Mouse (Mus musculus) midbrain, embryonic 10.5 days (tissue): ENCODE results near the gene Clasp2. TPM values are rescaled to one million over a fixed set of nuclear protein-coding genes. Genes with fewer than 3 reads are reported as not detected.
"Not testable (repeated sequence)": the region's sequence is repeated elsewhere in the genome, so short reads cannot be mapped to it uniquely, and the experiment has no call there.

Experiments used
- DNase-seq: peaks from one replicate; pipeline ENCODE4 v3.0.0-alpha.2; 2017; ENCODE audit warnings: low spot score
- H3K27ac ChIP-seq: fragments of 300-500 bp; sonication (generic); replicated peaks from 2 replicates; pipeline ENCODE4 v1.5.1; 2016; ENCODE audit warnings: mild to moderate bottlenecking
- H3K27me3 ChIP-seq: fragments of 300-500 bp; sonication (generic); 2 replicates; pipeline ENCODE4 v1.6.1; 2016; ENCODE audit warnings: low read depth, mild to moderate bottlenecking; ENCODE audit not compliant: poor library complexity, severe bottlenecking
- H3K36me3 ChIP-seq: fragments of 300-500 bp; sonication (generic); 2 replicates; pipeline ENCODE4 v1.6.1; 2016; ENCODE audit warnings: mild to moderate bottlenecking, moderate library complexity
- H3K4me1 ChIP-seq: fragments of 300-500 bp; sonication (generic); 2 replicates; pipeline ENCODE4 v1.6.1; 2016
- H3K4me3 ChIP-seq: fragments of 300-500 bp; sonication (generic); 2 replicates; pipeline ENCODE4 v1.5.1; 2016; ENCODE audit warnings: mild to moderate bottlenecking, moderate library complexity
- H3K9me3 ChIP-seq: fragments of 300-500 bp; sonication (generic); replicated peaks from 2 replicates; pipeline ENCODE4 v1.6.1; 2016; ENCODE audit warnings: mild to moderate bottlenecking
- WGBS: fragments of 180-500 bp; shearing (Covaris S2); methylation state at CpG from one replicate; pipeline ENCODE4 v1.1.7; 2016; 5-methylcytosine and 5-hydroxymethylcytosine counted together
- polyA plus RNA-seq: library from polyadenylated mRNA; unstranded; fragments of >200 nt; fragmentation: Nextera tagmentation; extraction: Ambion mirVana; gene quantifications from 2 replicates; pipeline ENCODE4 v1.2.1, GENCODE M21; 2016

Gene Clasp2
- polyA plus RNA-seq = 32.9 and 44.5 TPM in 2 replicates

DNA sequence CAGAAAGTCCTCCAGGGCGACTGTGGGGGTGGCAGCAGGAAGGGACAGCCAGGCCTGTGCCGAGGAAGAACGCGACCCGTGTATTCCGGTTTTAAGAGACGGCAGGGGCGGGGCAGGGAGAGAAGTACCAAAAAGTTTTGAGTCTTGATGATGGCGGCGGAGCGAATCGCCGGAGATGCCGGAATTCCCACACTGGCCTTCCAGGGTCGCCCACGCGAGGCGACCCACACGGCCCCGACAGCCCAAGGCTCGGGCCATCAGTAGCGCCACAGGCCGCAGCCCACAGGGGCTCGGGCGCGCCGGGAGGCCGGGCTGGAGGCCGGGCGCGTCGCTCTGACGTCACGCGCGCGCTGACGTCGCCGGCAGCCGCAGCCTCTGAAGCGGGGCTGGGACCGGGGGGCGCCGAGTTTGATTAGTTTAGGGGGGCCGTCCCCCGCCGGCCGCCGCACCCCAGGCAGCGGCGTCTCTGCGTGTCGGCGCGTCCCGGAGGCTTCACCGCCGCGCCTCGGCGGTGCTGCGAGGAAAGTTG is at the start of gene Clasp2:
TSS of gene Clasp2 (plus strand) at position 366 of the 529 bp plus-strand sequence.
- WGBS = under 1% methylated on average over 63 of the region's 63 CpGs

GRCm38 (mm10) chr9:113701441-113702160 is 39.7 kb upstream of the Clasp2 start:
- H3K4me3 ChIP-seq = no peak overlapping the region
- no peaks in the 10 kb centered on the region for H3K9me3 ChIP-seq
- H3K27me3 ChIP-seq = no peaks in the 10 kb centered on the region
- H3K27ac ChIP-seq = no peak overlapping the region
- peaks cover 19% of the 10 kb centered on the region for H3K4me1 ChIP-seq
- WGBS = 90% methylated on average over 5 of the region's 5 CpGs
- no peak for DNase-seq
- H3K36me3 ChIP-seq = peaks cover 24% of the 10 kb centered on the region

More for the DNA sequence above, at the start of gene Clasp2:
- Histone ChIP-seq H3K9me3 (no peaks in the 10 kb centered on the region), H3K4me3 (peak within 1 kb of the TSS; percentile 96), H3K27me3 (no peaks in the 10 kb centered on the region), H3K4me1 (peaks cover 25% of the 10 kb centered on the region), H3K27ac (peak within 1 kb of the TSS; percentile 95), H3K36me3 (no peaks in the 10 kb centered on the region)
- peak; percentile 84 for DNase-seq

DNA sequence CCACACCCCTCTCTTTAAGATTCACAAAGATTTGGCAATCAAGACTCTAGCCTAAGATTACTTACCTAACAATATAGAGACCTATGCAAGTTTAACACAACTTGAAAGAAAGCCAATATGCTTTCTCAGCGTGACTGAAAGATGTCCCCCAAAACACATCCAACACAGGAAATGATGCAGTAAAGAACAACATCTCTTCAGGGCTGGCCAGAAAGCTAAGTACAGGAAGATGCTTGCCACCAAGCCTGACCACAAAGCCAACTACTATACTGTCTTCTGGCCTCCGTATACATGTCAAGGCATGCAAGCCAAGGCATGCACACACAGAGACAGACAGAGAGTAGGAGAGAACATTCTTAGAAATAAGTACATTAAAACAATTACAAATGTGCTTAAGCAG is 35.2 kb upstream of the Clasp2 start:
- WGBS = 93% methylated on average over 2 of the region's 2 CpGs
- Histone ChIP-seq H3K4me3 (peak overlapping the region; percentile 96), H3K27me3 (no peaks in the 10 kb centered on the region), H3K27ac (no peak overlapping the region), H3K36me3 (no peaks in the 10 kb centered on the region), H3K4me1 (peaks cover 29% of the 10 kb centered on the region), H3K9me3 (no peaks in the 10 kb centered on the region)
- no peak for DNase-seq

GRCm38 (mm10) chr9:113706841-113707240 is 34.4 kb upstream of the Clasp2 start:
- Histone ChIP-seq H3K36me3 (no peaks in the 10 kb centered on the region), H3K27me3 (no peaks in the 10 kb centered on the region), H3K4me1 (peaks cover 29% of the 10 kb centered on the region), H3K27ac (no peak overlapping the region), H3K9me3 (no peaks in the 10 kb centered on the region), H3K4me3 (peak overlapping the region; percentile 96)
- WGBS = 77% methylated on average over 9 of the region's 9 CpGs
- no peak for DNase-seq

DNA sequence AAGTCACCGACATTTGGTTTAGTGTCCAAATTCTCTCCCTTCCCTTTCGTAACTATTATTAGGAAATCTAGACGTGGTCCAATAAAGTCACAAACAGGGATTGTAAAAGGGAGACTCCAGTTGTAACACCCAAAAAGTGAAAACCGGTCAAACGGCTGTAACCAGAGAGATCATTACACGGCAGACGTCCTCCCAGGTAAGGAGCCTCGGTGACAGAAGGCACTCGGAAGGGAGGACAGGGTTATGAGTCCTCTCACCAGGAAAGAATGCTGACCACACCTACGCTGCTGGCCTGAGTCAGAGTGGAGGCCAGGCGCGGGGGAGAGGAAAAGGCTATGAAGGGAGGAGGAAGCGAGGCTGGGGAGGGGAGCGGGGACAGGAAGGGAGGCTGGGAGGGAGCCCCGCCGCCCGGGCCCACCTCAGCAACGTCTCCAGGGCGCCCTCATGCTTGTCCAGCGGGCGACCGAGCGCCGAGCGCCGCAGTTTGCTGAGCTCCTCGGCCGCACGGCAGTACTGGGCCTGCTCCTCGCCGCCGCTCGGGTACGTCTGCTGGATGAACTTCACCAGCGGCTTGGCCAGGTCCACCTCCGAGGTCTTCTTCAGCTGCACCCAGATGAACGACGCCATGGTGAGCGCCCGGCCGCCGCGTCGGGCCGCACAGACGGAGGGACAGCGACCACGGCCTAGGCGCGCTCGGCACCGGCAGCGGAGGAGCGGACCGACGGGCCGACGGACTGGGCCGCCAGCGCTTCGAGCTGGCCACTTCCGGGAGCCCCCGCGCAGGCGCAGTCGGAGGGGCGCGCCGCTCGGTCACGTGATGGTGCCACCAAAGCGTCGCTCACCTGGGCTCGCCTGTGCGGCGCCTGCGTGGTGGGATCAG is 33.6 kb upstream of the Clasp2 start, which contains the start of gene Pdcd6ip:
TSS of gene Pdcd6ip (minus strand) at position 779 of the 880 bp plus-strand sequence.
- DNase-seq = peak; percentile 89
- Histone ChIP-seq H3K4me1 (peaks cover 29% of the 10 kb centered on the region), H3K27me3 (no peaks in the 10 kb centered on the region), H3K27ac (peak within 1 kb of the TSS; percentile 91), H3K4me3 (peak within 1 kb of the TSS; percentile 96), H3K36me3 (no peaks in the 10 kb centered on the region), H3K9me3 (no peaks in the 10 kb centered on the region)
- WGBS = 2% methylated on average over 77 of the region's 77 CpGs

DNA sequence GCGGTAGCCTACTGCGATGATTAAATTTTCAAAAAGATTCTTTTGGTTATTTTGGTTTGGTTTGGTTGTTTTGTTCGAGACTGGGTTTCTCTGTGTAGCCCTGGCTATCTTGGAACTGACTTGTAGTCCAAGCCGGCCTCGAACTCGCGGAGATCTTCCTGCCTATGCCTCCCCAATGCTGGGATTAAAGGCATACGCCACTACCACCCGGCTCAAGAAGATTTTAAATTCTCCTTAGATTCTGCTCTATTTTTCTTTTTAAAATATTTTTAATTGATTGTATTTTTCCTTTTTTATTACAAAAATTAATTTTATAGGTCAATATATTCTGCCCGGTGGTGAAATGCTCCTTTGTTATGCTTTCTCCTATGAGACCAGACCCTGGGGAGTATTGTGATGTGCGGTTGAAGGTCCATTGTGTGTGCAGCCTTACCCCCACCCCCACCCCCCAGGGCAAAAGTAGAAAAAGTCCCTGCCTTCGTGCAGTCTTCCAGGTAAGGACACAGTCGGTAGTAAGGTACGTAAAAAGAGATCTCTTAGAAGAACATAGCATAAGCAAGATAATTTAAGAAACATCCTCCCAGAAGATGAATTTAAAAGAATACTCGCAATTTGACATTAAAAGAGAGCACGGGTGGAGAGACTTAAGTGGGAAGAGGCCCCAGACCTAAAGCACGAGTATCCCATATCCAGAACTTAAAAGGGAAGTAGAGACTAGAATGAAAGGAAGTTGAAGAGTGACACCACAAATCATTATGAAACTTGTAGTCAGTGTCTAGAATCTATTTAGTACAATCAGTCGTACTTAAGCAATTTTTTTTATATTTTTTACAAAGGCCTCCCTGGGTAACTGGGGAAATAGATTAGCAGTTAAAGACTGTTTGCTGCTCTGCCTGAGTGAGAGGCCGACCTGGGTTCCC is 32.7 kb upstream of the Clasp2 start:
- H3K4me3 ChIP-seq = peak overlapping the region; percentile 96
- peak overlapping the region; percentile 91 for H3K27ac ChIP-seq
- no peak for DNase-seq
- no peaks in the 10 kb centered on the region for H3K36me3 ChIP-seq
- no peaks in the 10 kb centered on the region for H3K9me3 ChIP-seq
- peaks cover 29% of the 10 kb centered on the region for H3K4me1 ChIP-seq
- H3K27me3 ChIP-seq = no peaks in the 10 kb centered on the region
- 60% methylated on average over 19 of the region's 19 CpGs for WGBS

- H3K4me1 ChIP-seq = peaks cover 17% of the 10 kb centered on the region
- no peaks in the 10 kb centered on the region for H3K9me3 ChIP-seq
- H3K27ac ChIP-seq = no peak overlapping the region
- DNase-seq = no peak
- H3K27me3 ChIP-seq = no peaks in the 10 kb centered on the region
- no peak overlapping the region for H3K4me3 ChIP-seq
- H3K36me3 ChIP-seq = no peaks in the 10 kb centered on the region
- 80% methylated on average over 12 of the region's 12 CpGs for WGBS
Observed at GRCm38 (mm10) chr9:113710871-113711270, 30.4 kb upstream of the Clasp2 start.

GRCm38 (mm10) chr9:113719063-113719462 is 22.2 kb upstream of the Clasp2 start:
- H3K4me1 ChIP-seq = no peaks in the 10 kb centered on the region
- no peaks in the 10 kb centered on the region for H3K9me3 ChIP-seq
- H3K4me3 ChIP-seq = no peak overlapping the region
- peak; percentile 20 for DNase-seq
- H3K36me3 ChIP-seq = no peaks in the 10 kb centered on the region
- 45% methylated on average over 5 of the region's 5 CpGs for WGBS
- H3K27me3 ChIP-seq = no peaks in the 10 kb centered on the region
- no peak overlapping the region for H3K27ac ChIP-seq

- 85% methylated on average over 15 of the region's 15 CpGs for WGBS
Observed at GRCm38 (mm10) chr9:113724646-113725045, 16.6 kb upstream of the Clasp2 start.

GRCm38 (mm10) chr9:113725609-113726008 is 15.7 kb upstream of the Clasp2 start:
- H3K4me1 ChIP-seq, H3K9me3 ChIP-seq, H3K27me3 ChIP-seq, H3K36me3 ChIP-seq, H3K4me3 ChIP-seq, H3K27ac ChIP-seq, DNase-seq: not testable (repeated sequence)
- WGBS = 88% methylated on average over 5 of the region's 5 CpGs

More at GRCm38 (mm10) chr9:113724646-113725045, 16.6 kb upstream of the Clasp2 start:
- H3K4me1 ChIP-seq = no peaks in the 10 kb centered on the region
- no peaks in the 10 kb centered on the region for H3K9me3 ChIP-seq
- no peak for DNase-seq
- no peak overlapping the region for H3K27ac ChIP-seq
- H3K27me3 ChIP-seq = no peaks in the 10 kb centered on the region
- H3K4me3 ChIP-seq = no peak overlapping the region
- H3K36me3 ChIP-seq = no peaks in the 10 kb centered on the region

DNA sequence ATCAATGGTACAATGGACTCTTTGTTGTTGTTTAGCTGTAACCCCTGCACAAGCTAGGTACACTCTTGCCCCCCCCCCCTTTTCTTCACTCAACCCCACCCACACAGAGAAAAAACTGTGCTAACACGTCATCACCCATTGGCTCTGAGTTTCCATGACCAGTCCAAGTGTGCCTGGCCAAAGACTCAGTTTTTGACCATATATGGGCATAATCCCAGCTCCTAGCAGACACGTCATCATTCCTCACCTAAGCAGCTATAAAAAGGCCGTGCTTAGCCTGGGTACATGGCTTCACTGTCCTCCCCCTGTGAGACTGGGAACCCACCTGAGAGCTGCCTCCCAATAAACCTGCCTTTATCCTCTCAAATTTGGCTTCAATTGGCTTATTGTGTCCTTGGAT is 15.1 kb upstream of the Clasp2 start:
- no peak for DNase-seq
- H3K36me3 ChIP-seq = no peaks in the 10 kb centered on the region
- H3K27ac ChIP-seq = no peak overlapping the region
- no peaks in the 10 kb centered on the region for H3K4me1 ChIP-seq
- no peak overlapping the region for H3K4me3 ChIP-seq
- no peaks in the 10 kb centered on the region for H3K27me3 ChIP-seq
- H3K9me3 ChIP-seq = no peaks in the 10 kb centered on the region
- WGBS = 76% methylated on average over 3 of the region's 3 CpGs
